Mouse (Mus musculus) heart, embryonic 13.5 days (tissue): ENCODE results near the gene Myo9a. TPM values are rescaled to one million over a fixed set of nuclear protein-coding genes. Genes with fewer than 3 reads are reported as not detected.

Source experiments
- ATAC-seq: fragments of 200-750 bp; cut with Nextera tagmentation; 2 replicates; pipeline ENCODE4 v1.8.0; 2017; ENCODE audit warnings: moderate TSS enrichment; ENCODE audit not compliant: insufficient number of reproducible peaks, low FRiP score, low TSS enrichment; ENCODE audit errors: extremely low read depth
- H3K27ac ChIP-seq: fragments of 300-500 bp; sonication (generic); replicated peaks from 2 replicates; pipeline ENCODE4 v1.5.1; 2015; ENCODE audit warnings: moderate library complexity, mild to moderate bottlenecking, inconsistent platforms
- H3K27me3 ChIP-seq: fragments of 300-500 bp; sonication (generic); replicated peaks from 2 replicates; pipeline ENCODE4 v1.6.1; 2015; ENCODE audit warnings: mild to moderate bottlenecking, inconsistent platforms
- H3K36me3 ChIP-seq: fragments of 300-500 bp; sonication (generic); 2 replicates; pipeline ENCODE4 v1.6.1; 2015; ENCODE audit warnings: mild to moderate bottlenecking, inconsistent platforms
- H3K4me1 ChIP-seq: fragments of 300-500 bp; sonication (generic); 2 replicates; pipeline ENCODE4 v1.6.1; 2015; ENCODE audit warnings: inconsistent platforms
- H3K4me2 ChIP-seq: fragments of 300-500 bp; sonication (generic); 2 replicates; pipeline ENCODE4 v1.6.1; 2015; ENCODE audit warnings: inconsistent platforms, mild to moderate bottlenecking, moderate library complexity
- H3K4me3 ChIP-seq: fragments of 300-500 bp; sonication (generic); 2 replicates; pipeline ENCODE4 v1.5.1; 2015; ENCODE audit warnings: moderate library complexity, mild to moderate bottlenecking, inconsistent platforms
- H3K9ac ChIP-seq: fragments of 300-500 bp; sonication (generic); 2 replicates; pipeline ENCODE4 v1.6.1; 2015; ENCODE audit warnings: inconsistent platforms, mild to moderate bottlenecking, moderate library complexity
- H3K9me3 ChIP-seq: fragments of 300-500 bp; sonication (generic); 2 replicates; pipeline ENCODE4 v1.6.1; 2016; ENCODE audit warnings: inconsistent platforms
- WGBS: fragments of 180-500 bp; shearing (Covaris S2); methylation state at CpG from one replicate; pipeline ENCODE4 v1.1.7; 2015; ENCODE audit warnings: mixed read lengths; 5-methylcytosine and 5-hydroxymethylcytosine counted together
- polyA plus RNA-seq: library from polyadenylated mRNA; unstranded; fragments of >200 nt; fragmentation: Nextera tagmentation; extraction: Ambion mirVana; gene quantifications from 2 replicates; pipeline ENCODE4 v1.2.1, GENCODE M21; 2015

Gene Myo9a
- polyA plus RNA-seq, 1 experiment from 2014 or later = 7.1 TPM

DNA sequence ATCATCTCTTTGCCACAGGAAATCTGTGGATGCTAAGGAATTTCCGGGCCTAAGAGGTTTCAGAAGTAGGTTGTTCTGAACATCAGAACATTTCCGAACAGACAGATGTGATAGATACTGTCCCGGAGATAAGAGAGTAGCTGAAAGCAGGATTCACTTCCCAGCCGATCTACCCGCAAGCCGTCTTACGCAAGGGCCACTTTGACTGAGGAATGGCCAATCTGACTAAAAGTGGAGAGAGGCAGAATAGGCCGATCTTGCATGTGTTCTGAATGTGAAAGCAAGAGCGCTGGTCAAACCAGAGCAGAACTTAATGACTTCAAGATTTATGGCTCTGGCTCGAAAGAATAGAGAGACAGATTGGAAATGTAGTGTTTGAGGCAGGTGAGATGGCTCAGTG is 25.2 kb upstream of the Myo9a start:
- Histone ChIP-seq H3K36me3 (no peaks in the 10 kb centered on the region), H3K9ac (no peak overlapping the region), H3K27ac (no peak overlapping the region), H3K27me3 (no peaks in the 10 kb centered on the region), H3K9me3 (no peaks in the 10 kb centered on the region), H3K4me1 (peaks cover 31% of the 10 kb centered on the region), H3K4me3 (no peak overlapping the region), H3K4me2 (no peak overlapping the region)
- no peak for ATAC-seq
- 61% methylated on average over 10 of the region's 10 CpGs for WGBS

DNA sequence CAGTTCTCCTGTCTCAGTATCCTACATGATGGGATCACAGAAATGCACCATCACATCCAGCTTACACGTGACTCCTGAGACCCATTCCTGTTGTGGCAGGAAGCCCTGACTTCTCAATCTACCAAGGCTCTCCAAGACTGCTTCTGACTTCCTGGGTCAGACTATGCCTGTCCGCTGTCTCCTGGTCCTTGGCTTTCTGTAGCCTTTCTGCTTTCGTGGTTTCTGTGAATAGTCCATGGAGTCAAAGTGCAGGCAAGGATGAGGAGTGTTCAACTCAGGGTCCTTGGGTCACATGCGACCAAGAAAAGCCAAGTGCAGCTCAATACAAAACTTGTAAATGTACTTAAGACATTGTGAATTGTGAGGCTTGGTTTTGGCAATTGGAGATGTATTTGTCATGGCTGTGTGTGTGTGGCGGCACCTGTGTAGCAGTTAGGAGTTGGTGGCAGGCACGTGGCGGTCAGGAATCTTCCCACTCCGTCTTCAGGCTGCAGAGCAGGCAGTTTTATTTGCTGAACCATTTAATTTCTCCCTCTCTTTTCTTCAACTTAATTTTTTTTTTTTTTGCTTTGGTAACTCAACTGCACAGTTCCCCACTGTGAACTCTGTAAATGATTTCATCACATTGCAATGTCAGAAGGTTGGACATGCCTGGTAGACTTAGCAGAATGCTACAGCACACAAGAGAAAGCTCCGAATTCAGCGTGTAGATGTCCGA is 23.0 kb upstream of the Myo9a start:
- WGBS = 72% methylated on average over 11 of the region's 11 CpGs

DNA sequence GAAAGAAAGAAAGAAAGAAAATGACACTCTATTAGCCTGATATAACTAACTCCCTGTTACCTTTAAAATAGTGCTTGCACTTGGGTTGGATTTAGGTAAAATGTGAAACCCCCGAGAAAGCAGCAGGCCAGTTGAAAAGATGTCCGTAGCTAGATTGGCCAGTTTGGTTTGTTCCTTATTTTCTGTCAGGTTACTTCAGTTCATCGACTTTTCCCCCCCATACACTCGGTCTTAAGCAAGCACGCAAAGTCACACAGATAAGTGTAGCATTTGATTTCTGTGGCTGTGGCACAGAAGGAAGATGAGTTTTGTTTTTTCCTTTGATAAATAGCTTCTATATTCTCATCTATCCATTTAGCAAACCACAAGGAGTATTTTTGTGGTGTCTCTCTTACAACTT is 19.6 kb upstream of the Myo9a start:
- Histone ChIP-seq H3K9me3 (no peaks in the 10 kb centered on the region), H3K4me3 (no peak overlapping the region), H3K9ac (no peak overlapping the region), H3K36me3 (no peaks in the 10 kb centered on the region), H3K27ac (no peak overlapping the region), H3K27me3 (no peaks in the 10 kb centered on the region), H3K4me1 (peaks cover 38% of the 10 kb centered on the region), H3K4me2 (no peak overlapping the region)
- WGBS = 83% methylated on average over 5 of the region's 5 CpGs
- no peak for ATAC-seq

More for the DNA sequence above, 23.0 kb upstream of the Myo9a start:
- H3K9ac ChIP-seq = no peak overlapping the region
- peaks cover 32% of the 10 kb centered on the region for H3K4me1 ChIP-seq
- no peaks in the 10 kb centered on the region for H3K9me3 ChIP-seq
- no peaks in the 10 kb centered on the region for H3K27me3 ChIP-seq
- no peak for ATAC-seq
- no peak overlapping the region for H3K4me2 ChIP-seq
- H3K4me3 ChIP-seq = no peak overlapping the region
- H3K27ac ChIP-seq = no peak overlapping the region; the same call in 1 of the 2 replicates
- H3K36me3 ChIP-seq = no peaks in the 10 kb centered on the region

DNA sequence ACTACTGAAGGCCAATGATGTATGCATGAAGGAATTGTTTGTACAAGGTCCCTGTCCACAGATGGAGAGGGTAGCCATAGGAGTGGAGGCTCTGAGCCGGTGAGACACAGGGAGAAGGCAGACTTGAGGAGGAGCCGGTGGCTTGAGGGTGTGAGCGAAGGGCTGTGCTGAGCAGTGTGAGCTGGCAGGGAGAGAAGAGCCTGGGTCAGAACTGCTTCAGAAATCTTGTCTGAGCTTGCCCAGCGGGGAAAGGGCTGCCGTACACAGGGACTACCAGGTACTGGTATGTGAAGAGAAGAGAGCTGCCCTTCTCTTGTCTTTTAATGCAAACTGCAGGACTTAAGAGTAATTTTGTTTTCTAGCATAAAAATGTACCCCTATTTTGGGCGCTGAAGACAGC is 17.6 kb upstream of the Myo9a start:
- Histone ChIP-seq H3K4me3 (no peak overlapping the region), H3K9ac (no peak overlapping the region), H3K4me1 (peaks cover 49% of the 10 kb centered on the region), H3K9me3 (no peaks in the 10 kb centered on the region), H3K27me3 (no peaks in the 10 kb centered on the region), H3K4me2 (no peak overlapping the region), H3K36me3 (no peaks in the 10 kb centered on the region), H3K27ac (0 out of 2 replicates have a peak overlapping the region, but pooled peaks have one; percentile 8)
- ATAC-seq = no peak
- 46% methylated on average over 6 of the region's 6 CpGs for WGBS

DNA sequence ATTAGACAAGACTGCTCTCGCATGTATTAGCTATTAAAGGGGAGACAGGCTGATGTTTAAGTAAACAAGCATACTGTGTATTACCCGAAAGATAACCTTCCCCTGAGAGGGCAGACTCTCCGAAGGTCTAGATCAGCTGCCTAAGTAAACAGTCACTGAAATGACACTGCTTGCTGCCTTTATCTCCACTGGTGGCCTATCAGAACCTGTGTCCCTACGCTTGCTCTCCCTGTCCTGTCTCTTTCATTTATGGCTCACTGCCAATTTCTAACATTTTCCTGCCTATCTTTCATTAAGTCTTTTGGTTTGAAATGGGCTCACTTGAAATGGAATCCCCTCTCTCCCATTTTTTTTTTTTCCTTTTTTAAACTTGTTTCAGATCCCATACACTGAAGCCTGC is 15.3 kb upstream of the Myo9a start:
- no peaks in the 10 kb centered on the region for H3K9me3 ChIP-seq
- peak overlapping the region; percentile 51 for H3K27ac ChIP-seq

DNA sequence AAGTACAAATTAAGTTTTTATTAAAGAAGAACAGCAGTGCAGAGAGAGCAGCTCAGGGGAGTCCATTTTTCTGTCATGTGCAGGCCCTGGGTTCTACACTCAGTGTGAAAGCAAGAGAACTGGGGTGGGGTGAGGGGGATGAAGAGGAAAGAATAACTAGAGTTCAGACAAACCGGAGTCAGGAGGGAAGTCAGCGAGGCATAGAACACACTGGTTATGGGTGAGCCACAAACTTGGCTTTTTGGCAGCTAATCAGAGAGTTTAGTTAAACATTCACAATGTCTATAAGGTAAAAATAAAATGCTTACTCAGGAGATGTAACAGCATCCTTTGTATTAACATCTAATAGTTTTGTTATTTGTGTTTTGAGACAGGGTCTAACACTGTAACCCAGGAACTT is 10.1 kb upstream of the Myo9a start:
- WGBS = 82% methylated on average over 2 of the region's 2 CpGs
- no peak overlapping the region for H3K4me3 ChIP-seq
- H3K27me3 ChIP-seq = no peaks in the 10 kb centered on the region
- no peak overlapping the region for H3K9ac ChIP-seq
- H3K36me3 ChIP-seq = peaks cover 4% of the 10 kb centered on the region; the same call in 1 of the 2 replicates
- H3K27ac ChIP-seq = no peak overlapping the region
- ATAC-seq = no peak
- H3K9me3 ChIP-seq = no peaks in the 10 kb centered on the region
- peaks cover 21% of the 10 kb centered on the region for H3K4me1 ChIP-seq
- no peak overlapping the region for H3K4me2 ChIP-seq

More for the DNA sequence above, 15.3 kb upstream of the Myo9a start:
- Histone ChIP-seq H3K36me3 (no peaks in the 10 kb centered on the region), H3K27me3 (no peaks in the 10 kb centered on the region), H3K4me3 (no peak overlapping the region), H3K9ac (0 out of 2 replicates have a peak overlapping the region, but pooled peaks have one; percentile 50), H3K4me2 (peak overlapping the region; percentile 31), H3K4me1 (peaks cover 43% of the 10 kb centered on the region)
- WGBS = 14% methylated on average over 4 of the region's 4 CpGs
- no peak for ATAC-seq

DNA sequence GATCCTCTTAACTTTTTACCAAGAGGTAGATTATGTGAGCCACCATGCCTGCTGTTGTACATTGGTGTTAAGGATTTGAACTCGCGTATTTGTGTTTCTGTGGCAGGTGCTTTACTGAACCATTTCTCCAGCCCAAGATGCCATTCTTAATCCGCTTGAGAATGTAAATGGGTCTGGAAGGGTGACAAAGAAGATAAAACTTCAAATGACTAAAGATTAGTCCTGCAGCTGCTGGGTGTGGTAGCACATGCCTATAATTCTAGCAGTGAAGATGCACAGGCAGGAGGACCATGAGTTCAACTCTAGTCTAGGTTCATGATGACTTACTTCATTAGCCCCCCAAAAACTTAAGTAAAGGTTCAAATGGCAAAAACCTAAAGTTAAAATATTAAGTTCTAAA is 6.8 kb upstream of the Myo9a start:
- Histone ChIP-seq H3K36me3 (peaks cover 4% of the 10 kb centered on the region; the same call in 1 of the 2 replicates), H3K27ac (no peak overlapping the region), H3K9me3 (no peaks in the 10 kb centered on the region), H3K4me2 (no peak overlapping the region), H3K9ac (no peak overlapping the region), H3K4me3 (no peak overlapping the region), H3K4me1 (peaks cover 6% of the 10 kb centered on the region), H3K27me3 (no peaks in the 10 kb centered on the region)
- WGBS = 90% methylated on average over 3 of the region's 3 CpGs
- ATAC-seq = no peak

DNA sequence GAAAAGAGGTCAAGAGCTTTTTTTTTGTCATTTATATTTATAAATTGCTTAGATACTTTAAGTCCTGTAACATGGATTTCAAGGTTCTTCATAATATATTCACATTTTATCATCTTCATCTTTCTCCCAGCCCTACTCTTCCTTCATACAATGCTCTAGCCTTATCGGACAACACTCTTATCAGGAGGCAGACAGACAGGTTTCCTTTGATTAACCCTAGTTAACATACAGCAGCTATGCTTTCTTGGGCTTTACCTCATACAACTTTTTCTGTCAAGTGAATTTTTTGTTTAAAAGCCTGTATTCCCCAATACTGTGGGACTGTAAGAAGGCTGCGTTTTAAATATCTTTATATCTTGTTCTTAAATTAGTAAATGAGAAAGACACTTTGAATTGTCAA is 2.3 kb upstream of the Myo9a start:
- Histone ChIP-seq H3K4me1 (peaks cover 23% of the 10 kb centered on the region), H3K9me3 (no peaks in the 10 kb centered on the region), H3K4me3 (no peak overlapping the region), H3K36me3 (peaks cover 4% of the 10 kb centered on the region; the same call in 1 of the 2 replicates), H3K27me3 (no peaks in the 10 kb centered on the region), H3K27ac (no peak overlapping the region), H3K9ac (no peak overlapping the region), H3K4me2 (no peak overlapping the region)
- 58% methylated on average over 2 of the region's 2 CpGs for WGBS
- ATAC-seq = no peak

DNA sequence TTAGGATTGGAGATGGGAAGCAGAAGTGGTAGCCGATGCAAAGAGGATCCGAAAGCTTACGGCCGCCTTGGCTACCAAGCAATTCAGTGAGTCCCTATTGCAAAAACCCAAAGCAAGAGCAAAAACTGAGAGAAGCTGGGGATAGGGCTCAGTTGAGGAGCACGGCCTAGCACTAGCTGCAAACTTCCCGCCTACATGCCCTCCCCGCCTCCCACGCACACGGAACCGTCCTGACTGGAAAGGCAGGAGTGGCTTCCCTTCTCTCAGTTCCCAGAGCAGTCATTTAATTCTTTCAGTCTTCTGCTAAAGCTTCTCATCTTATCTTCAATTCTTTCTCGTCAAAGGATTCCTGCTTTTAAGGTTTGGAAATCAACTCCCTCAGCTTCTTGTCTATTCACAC is 1.7 kb upstream of the Myo9a start:
- 68% methylated on average over 11 of the region's 11 CpGs for WGBS
- no peak for ATAC-seq
- peak overlapping the region; percentile 82 for H3K4me2 ChIP-seq
- peaks cover 24% of the 10 kb centered on the region for H3K4me1 ChIP-seq
- 0 out of 2 replicates have a peak overlapping the region, but pooled peaks have one; percentile 75 for H3K4me3 ChIP-seq
- no peaks in the 10 kb centered on the region for H3K9me3 ChIP-seq
- 0 out of 2 replicates have a peak overlapping the region, but pooled peaks have one; percentile 12 for H3K27ac ChIP-seq
- H3K27me3 ChIP-seq = no peaks in the 10 kb centered on the region
- no peak overlapping the region for H3K9ac ChIP-seq
- H3K36me3 ChIP-seq = no peaks in the 10 kb centered on the region

DNA sequence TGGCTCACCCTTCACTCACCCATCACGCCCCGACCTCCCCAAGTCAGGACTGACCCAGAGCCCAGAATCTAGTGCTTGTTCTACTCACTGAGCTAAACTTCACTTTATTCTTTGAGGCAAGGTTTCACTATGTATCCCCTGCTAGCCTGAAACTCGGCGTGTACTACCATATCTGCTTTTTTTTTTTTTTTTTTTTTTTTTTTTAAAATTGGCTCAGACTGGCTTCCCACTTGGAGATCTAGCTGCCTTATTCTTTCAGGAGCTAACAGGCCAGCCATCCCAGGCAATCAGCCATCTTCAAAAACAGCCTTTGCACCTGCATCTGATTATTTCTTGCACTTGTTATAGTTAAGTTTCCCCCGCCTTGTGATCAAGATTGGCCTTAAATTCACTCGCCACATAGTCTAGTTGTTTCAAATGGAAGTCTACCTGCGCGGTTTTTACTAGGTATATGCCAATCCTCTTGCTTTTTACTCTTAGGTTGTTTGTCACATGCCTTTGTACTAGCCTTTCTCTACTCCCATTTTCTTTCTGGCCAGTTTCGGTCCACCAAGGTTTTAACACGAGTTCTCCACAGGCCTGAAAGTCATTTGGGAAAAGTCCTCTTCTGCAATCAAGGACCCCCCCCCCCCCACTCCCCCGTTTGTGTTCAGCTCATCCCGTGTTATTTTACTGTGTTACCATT is 973 bp upstream of the Myo9a start:
- no peak for ATAC-seq
- peak overlapping the region; percentile 75 for H3K4me3 ChIP-seq

DNA sequence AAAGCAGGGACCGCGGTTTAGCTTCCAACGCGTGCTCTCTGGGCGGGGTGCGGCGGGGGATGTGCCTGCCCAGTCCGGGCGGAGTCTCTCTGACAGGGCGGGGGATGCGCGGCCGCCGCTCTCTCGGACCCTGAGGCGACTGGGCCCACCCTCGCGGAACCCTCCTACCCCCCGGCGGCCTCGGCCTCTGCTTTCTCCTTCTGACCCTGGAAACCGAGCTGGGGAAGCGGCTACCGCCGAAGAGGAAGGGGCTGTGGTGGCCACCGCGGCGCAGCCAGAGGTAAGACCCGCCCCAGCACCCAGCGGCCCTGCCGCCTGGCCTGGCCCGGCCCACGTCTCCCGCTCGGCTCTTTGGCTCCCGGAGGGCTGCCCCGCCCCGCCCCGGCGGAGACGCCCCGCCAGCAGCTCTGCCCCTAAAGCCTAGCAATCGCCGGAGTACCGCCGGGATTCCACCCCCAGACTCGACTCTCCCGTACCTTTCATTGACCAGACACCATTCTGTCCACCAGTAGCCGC is 428 bp downstream of the Myo9a start:
- ATAC-seq = peak; percentile 86
- H3K27ac ChIP-seq = peak overlapping the region; percentile 94
- H3K9ac ChIP-seq = peak overlapping the region; percentile 91
- no peaks in the 10 kb centered on the region for H3K36me3 ChIP-seq
- H3K4me2 ChIP-seq = peak overlapping the region; percentile 78
- H3K9me3 ChIP-seq = no peaks in the 10 kb centered on the region
- peak overlapping the region; percentile 75 for H3K4me3 ChIP-seq
- WGBS = under 1% methylated on average over 46 of the region's 49 CpGs
- H3K27me3 ChIP-seq = no peaks in the 10 kb centered on the region
- H3K4me1 ChIP-seq = peaks cover 24% of the 10 kb centered on the region

More for the DNA sequence above, 973 bp upstream of the Myo9a start:
- H3K27ac ChIP-seq = peak overlapping the region; percentile 91
- WGBS = 27% methylated on average over 12 of the region's 12 CpGs
- H3K4me1 ChIP-seq = peaks cover 24% of the 10 kb centered on the region
- peak overlapping the region; percentile 86 for H3K9ac ChIP-seq
- no peaks in the 10 kb centered on the region for H3K27me3 ChIP-seq
- no peaks in the 10 kb centered on the region for H3K36me3 ChIP-seq
- no peaks in the 10 kb centered on the region for H3K9me3 ChIP-seq
- H3K4me2 ChIP-seq = peak overlapping the region; percentile 82
